Mouse (Mus musculus) MEL (cell line): ENCODE data around the gene Txnrd2.

ENCODE experiments used
- MAZ ChIP-seq: IDR thresholded peaks from 2 replicates; pipeline ENCODE4 v1.6.1; 2012; ENCODE audit warnings: low read depth, mild to moderate bottlenecking, inconsistent platforms, low read length, improper control_type of control experiment
- POLR2AphosphoS2 ChIP-seq: IDR thresholded peaks from 2 replicates; pipeline ENCODE4 v1.6.1; 2011; ENCODE audit warnings: low read length, improper control_type of control experiment
- RAD21 ChIP-seq: IDR thresholded peaks from 2 replicates; pipeline ENCODE4 v1.6.1; 2011; ENCODE audit warnings: mild to moderate bottlenecking, low read depth, low read length, improper control_type of control experiment
- ZMIZ1 ChIP-seq: IDR thresholded peaks from 2 replicates; pipeline ENCODE4 v1.6.1; 2012; ENCODE audit warnings: low read depth, mild to moderate bottlenecking, inconsistent platforms, low read length, improper control_type of control experiment, moderate library complexity

- TF ChIP-seq MAZ (no peak), RAD21 (no peak), POLR2AphosphoS2 (no peak), ZMIZ1 (no peak)
Measured at GRCm38 (mm10) chr16:18386972-18387371, 39.2 kb upstream of the Txnrd2 start.
